Comparison of ENCODE assay signal across 10 mouse cellular contexts in genomic region chr1:45924516-45924915, GRCm38 (mm10). TPM values are rescaled to one million over a fixed set of nuclear protein-coding genes. Genes with fewer than 3 reads are reported as not detected.
DNase-seq lines count a peak whose midpoint lies in the region; ATAC-seq and TF ChIP-seq lines count a peak whose summit lies in the region.
"Had no signal": no experiment of that assay in that cellular context is flagged by ENCODE, and none has a peak within 500 bp of the region (broad histone marks: within the 10 kb centered on the region; RNA-seq: fewer than 3 reads in every experiment).

No protein-coding gene starts in this region.

- H3ac ChIP-seq in myocyte (ENCODE audit: control insufficient read depth, insufficient read length) = no peak overlapping the region

- no peak overlapping the region for H3K9ac ChIP-seq in forebrain, embryonic 12.5 days
- no peak overlapping the region for H3K9ac ChIP-seq in forebrain, embryonic 11.5 days (ENCODE audit: low read length)
- peak overlapping the region; percentile 49 for H3K9ac ChIP-seq in liver, adult 2 months (ENCODE audit: low read depth, low read length)
- peak overlapping the region; percentile 70 for H3K9ac ChIP-seq in intestine, postnatal 0 days (ENCODE audit: low read depth, low read length)

- H3K9me3 ChIP-seq in forebrain, embryonic 12.5 days = no peaks in the 10 kb centered on the region
- no peaks in the 10 kb centered on the region for H3K9me3 ChIP-seq in forebrain, embryonic 11.5 days (ENCODE audit: control insufficient read depth, low read length)
- no peaks in the 10 kb centered on the region for H3K9me3 ChIP-seq in intestine, postnatal 0 days (ENCODE audit: control insufficient read depth)

- H3K36me3 ChIP-seq in forebrain, embryonic 12.5 days (replicated peaks) = no peaks in the 10 kb centered on the region
- H3K36me3 ChIP-seq in forebrain, embryonic 11.5 days (ENCODE audit: control insufficient read depth, insufficient read depth, low read length) = no peaks in the 10 kb centered on the region
- peaks cover 7% of the 10 kb centered on the region for H3K36me3 ChIP-seq in liver, adult 2 months (ENCODE audit: control insufficient read depth, insufficient read depth, low read length)
- H3K36me3 ChIP-seq in intestine, postnatal 0 days (ENCODE audit: control insufficient read depth, insufficient read depth) = 0 out of 2 replicates have a peak, but pooled peaks cover 3% of the 10 kb centered on the region
- no peaks in the 10 kb centered on the region for H3K36me3 ChIP-seq in myocyte (ENCODE audit: control insufficient read depth, insufficient read depth)

- H3K4me3 ChIP-seq in forebrain, embryonic 12.5 days (replicated peaks) = 0 out of 2 replicates have a peak overlapping the region, but pooled peaks have one; percentile 65
- no peak overlapping the region for H3K4me3 ChIP-seq in forebrain, embryonic 11.5 days (ENCODE audit: low read depth, low read length)
- H3K4me3 ChIP-seq in liver, adult 2 months (ENCODE audit: insufficient read depth, low read depth, low read length) = peak overlapping the region; percentile 86
- peak overlapping the region; percentile 76 for H3K4me3 ChIP-seq in intestine, postnatal 0 days (ENCODE audit: low read depth, low read length)
- peak overlapping the region; percentile 80 for H3K4me3 ChIP-seq in myocyte

- DNase-seq in forebrain, embryonic 11.5 days (ENCODE audit: low spot score) = no peak
- DNase-seq in liver, adult 2 months (ENCODE audit: extremely low read depth, low read depth, low spot score) = peak; percentile 83
- DNase-seq in liver = no peak
- DNase-seq in ovary, postnatal 14 days (ENCODE audit: low spot score) = no peak
- DNase-seq in gastrocnemius, postnatal 36 days = no peak
- DNase-seq: thymus, adult 2 months had no signal

- no peak overlapping the region; the same call in 1 of the 2 replicates for H3K4me2 ChIP-seq in forebrain, embryonic 12.5 days
- no peak overlapping the region for H3K4me2 ChIP-seq in forebrain, embryonic 11.5 days (ENCODE audit: low read depth, low read length, severe bottlenecking)
- peak overlapping the region; percentile 93 for H3K4me2 ChIP-seq in intestine, postnatal 0 days (replicated peaks; ENCODE audit: low read depth)
- H3K4me2 ChIP-seq in myocyte (ENCODE audit: low read depth) = peak overlapping the region; percentile 89

- peaks cover 7% of the 10 kb centered on the region; the same call in 1 of the 2 replicates for H3K79me2 ChIP-seq in liver, adult 2 months (ENCODE audit: control insufficient read depth, insufficient read depth, low read length)
- no peaks in the 10 kb centered on the region for H3K79me2 ChIP-seq in myocyte (ENCODE audit: control insufficient read depth, insufficient read depth)

- intact Hi-C loops in gastrocnemius, postnatal 36 days (cut with DNase I) = no loop called here

- ATAC-seq in forebrain, embryonic 12.5 days (ENCODE audit: low FRiP score) = no peak
- no peak for ATAC-seq in forebrain, embryonic 11.5 days (replicated peaks; ENCODE audit: low FRiP score)
- no peak for ATAC-seq in intestine, postnatal 0 days

- H3K4me1 ChIP-seq in forebrain, embryonic 12.5 days = peaks cover 10% of the 10 kb centered on the region
- 0 out of 2 replicates have a peak, but pooled peaks cover 2% of the 10 kb centered on the region for H3K4me1 ChIP-seq in forebrain, embryonic 11.5 days (replicated peaks; ENCODE audit: control insufficient read depth, insufficient read depth, low read length)
- peaks cover 16% of the 10 kb centered on the region for H3K4me1 ChIP-seq in liver, adult 2 months (ENCODE audit: control insufficient read depth, insufficient read depth, low read length)
- H3K4me1 ChIP-seq in intestine, postnatal 0 days (replicated peaks; ENCODE audit: control insufficient read depth, insufficient read depth, low read length) = no peaks in the 10 kb centered on the region

- H3K27me3 ChIP-seq in forebrain, embryonic 12.5 days = peaks cover 23% of the 10 kb centered on the region
- peaks cover 9% of the 10 kb centered on the region for H3K27me3 ChIP-seq in forebrain, embryonic 11.5 days (ENCODE audit: control insufficient read depth, insufficient read depth, low read length)
- no peaks in the 10 kb centered on the region for H3K27me3 ChIP-seq in liver, adult 2 months (ENCODE audit: control insufficient read depth, insufficient read depth, low read length)
- no peaks in the 10 kb centered on the region for H3K27me3 ChIP-seq in intestine, postnatal 0 days (replicated peaks; ENCODE audit: control insufficient read depth, insufficient read depth, low read length)
- H3K27me3 ChIP-seq in myocyte (ENCODE audit: control insufficient read depth, insufficient read depth, insufficient read length) = no peaks in the 10 kb centered on the region

- 69% methylated on average over 7 of the region's 7 CpGs for WGBS in forebrain, embryonic 12.5 days
- 74% methylated on average over 7 of the region's 7 CpGs for WGBS in forebrain, embryonic 11.5 days
- 10% methylated on average over 7 of the region's 7 CpGs for WGBS in liver, adult 2 months
- WGBS in intestine, postnatal 0 days = 13% methylated on average over 7 of the region's 7 CpGs

- TF ChIP-seq CTCF in liver, adult 2 months (IDR thresholded peaks at IDR 0.05; ENCODE audit: low read depth, low read length) = no peak
- no peak for TF ChIP-seq CTCF in intestine, postnatal 0 days (IDR thresholded peaks at IDR 0.05; ENCODE audit: low read depth)

- TF ChIP-seq POLR2A in liver, adult 2 months (IDR thresholded peaks at IDR 0.05; ENCODE audit: extremely low read depth, insufficient read depth, low read length) = no peak
- TF ChIP-seq POLR2A in myocyte (IDR thresholded peaks at IDR 0.05; ENCODE audit: insufficient read length, low read depth) = no peak

- H3K27ac ChIP-seq in forebrain, embryonic 12.5 days = no peak overlapping the region
- H3K27ac ChIP-seq in forebrain, embryonic 11.5 days (ENCODE audit: low read depth, low read length) = no peak overlapping the region
- H3K27ac ChIP-seq in liver, adult 2 months (replicated peaks; ENCODE audit: insufficient read depth, low read depth, low read length) = peak overlapping the region; percentile 30; the same call in 1 of the 2 replicates
- peak overlapping the region; percentile 88; the same call in 1 of the 2 replicates for H3K27ac ChIP-seq in intestine, postnatal 0 days (ENCODE audit: low read depth, low read length)

TF ChIP-seq in myocyte, 11 proteins besides CTCF, POLR2A, EP300 and RAD21:
- TF ChIP-seq MYOG (IDR thresholded peaks at IDR 0.05; ENCODE audit: control insufficient read depth in 1 of 3, insufficient read depth in 1 of 3, insufficient read length in 2 of 3, low read depth in 2 of 3) (no peak), TCF3 (IDR thresholded peaks at IDR 0.05; ENCODE audit: insufficient read length, low read depth) (no peak), POLR2AphosphoS2 (IDR thresholded peaks at IDR 0.05; ENCODE audit: insufficient read length, low read depth) (no peak)
TF ChIP-seq in myocyte: peak in this region for 0.

RNA-seq across cellular contexts. Expression of gene Slc40a1, which starts 1.8 kb away (rescaled TPM):
- polyA plus RNA-seq in forebrain, embryonic 12.5 days (2016; fragmentation: Nextera tagmentation; extraction: Ambion mirVana) = 15.4 and 16.6 TPM in 2 replicates
- 13.8 and 19.7 TPM in 2 replicates for polyA plus RNA-seq in forebrain, embryonic 11.5 days (2014; fragmentation: Nextera tagmentation; extraction: Ambion mirVana)
- total RNA-seq in liver, adult 2 months (2014; rRNA removed) = 124 and 166 TPM in 2 replicates
- 42.6 and 47.4 TPM in 2 replicates for polyA plus RNA-seq in liver, adult 2 months (2012; rRNA removed)
- polyA plus RNA-seq in intestine, postnatal 0 days (2015; fragmentation: Nextera tagmentation; extraction: Ambion mirVana) = 526 and 605 TPM in 2 replicates
- polyA plus RNA-seq in myocyte (2012; fragmentation: generic; extraction: Trizol) = 21.7 TPM
- total RNA-seq in gastrocnemius, postnatal 36 days (2021) = 10 to 100 TPM; 14.9 to 17.2 TPM

RNA-seq across cellular contexts. Expression of gene Gm5269, which starts 34.4 kb away (rescaled TPM):
- polyA plus RNA-seq in forebrain, embryonic 12.5 days (2016; fragmentation: Nextera tagmentation; extraction: Ambion mirVana) = not detected in 2 replicates
- polyA plus RNA-seq in forebrain, embryonic 11.5 days (2014; fragmentation: Nextera tagmentation; extraction: Ambion mirVana) = not detected in 2 replicates
- total RNA-seq in liver, adult 2 months (2014; rRNA removed) = not detected in 2 replicates
- not detected in 2 replicates for polyA plus RNA-seq in liver, adult 2 months (2012; rRNA removed)
- not detected in 2 replicates for polyA plus RNA-seq in intestine, postnatal 0 days (2015; fragmentation: Nextera tagmentation; extraction: Ambion mirVana)
- not detected for polyA plus RNA-seq in myocyte (2012; fragmentation: generic; extraction: Trizol)
- total RNA-seq in gastrocnemius, postnatal 36 days (2021) = not detected
- polyA plus RNA-seq: C2C12; thymus, adult 2 months had no signal

Comparison
In these comparisons a context has a peak if more than half of its experiments do, and no peak if none do; other contexts are left out.
1. H3K27ac ChIP-seq: peak in liver, adult 2 months (single experiment) and intestine, postnatal 0 days (single experiment); none in forebrain, embryonic 12.5 days (single experiment) and forebrain, embryonic 11.5 days (single experiment).
2. H3K4me2 ChIP-seq: peak in intestine, postnatal 0 days (single experiment) and myocyte (single experiment); none in forebrain, embryonic 12.5 days (single experiment) and forebrain, embryonic 11.5 days (single experiment).
3. H3K9ac ChIP-seq: peak in liver, adult 2 months (single experiment) and intestine, postnatal 0 days (single experiment); none in forebrain, embryonic 12.5 days (single experiment) and forebrain, embryonic 11.5 days (single experiment).
4. RNA of gene Slc40a1, which starts 1.8 kb away (polyA plus RNA-seq): 526 to 605 TPM in intestine, postnatal 0 days; 42.6 to 47.4 TPM in liver, adult 2 months, 21.7 TPM in myocyte (single experiment), 15.4 to 16.6 TPM in forebrain, embryonic 12.5 days and 13.8 to 19.7 TPM in forebrain, embryonic 11.5 days; every median in the first group is over 10 times any median in the second.